Mouse (Mus musculus) small intestine, adult 2 months (tissue): ENCODE measurements around the gene Rnf123. TPM values are rescaled to one million over a fixed set of nuclear protein-coding genes. Genes with fewer than 3 reads are reported as not detected.

Experiments
- H3K27ac ChIP-seq: fragments of 200-500 bp; 2 replicates; pipeline ENCODE4 v1.5.1; 2012; ENCODE audit warnings: low read depth, low read length, control low read depth, inconsistent platforms; ENCODE audit not compliant: insufficient read depth
- H3K27me3 ChIP-seq: fragments of 200-500 bp; 2 replicates; pipeline ENCODE4 v1.6.1; 2012; ENCODE audit warnings: mild to moderate bottlenecking, moderate library complexity, low read length, inconsistent platforms; ENCODE audit not compliant: control insufficient read depth, insufficient read depth
- H3K36me3 ChIP-seq: fragments of 200-500 bp; 2 replicates; pipeline ENCODE4 v1.6.1; 2012; ENCODE audit warnings: mild to moderate bottlenecking, low read length, control low read depth, inconsistent platforms; ENCODE audit not compliant: control insufficient read depth, insufficient read depth
- H3K4me1 ChIP-seq: fragments of 200-500 bp; 2 replicates; pipeline ENCODE4 v1.6.1; 2012; ENCODE audit warnings: low read length, inconsistent platforms, mixed read lengths; ENCODE audit not compliant: control insufficient read depth, insufficient read depth, insufficient read length
- H3K4me3 ChIP-seq: fragments of 200-500 bp; 2 replicates; pipeline ENCODE4 v1.5.1; 2012; ENCODE audit warnings: low read depth, mild to moderate bottlenecking, control low read depth, inconsistent platforms, low read length, moderate library complexity
- CTCF ChIP-seq: fragments of 200-500 bp; IDR thresholded peaks from 2 replicates; pipeline ENCODE4 v1.5.1; 2012; ENCODE audit warnings: low read depth, mild to moderate bottlenecking, control low read depth, inconsistent platforms, low read length, moderate library complexity, mixed read lengths; ENCODE audit not compliant: insufficient replicate concordance, insufficient read length; ENCODE audit errors: extremely low read depth
- POLR2A ChIP-seq: fragments of 200-500 bp; IDR thresholded peaks from 2 replicates; pipeline ENCODE4 v1.6.1; 2012; ENCODE audit warnings: low read depth, mild to moderate bottlenecking, control low read depth, inconsistent platforms, low read length, moderate library complexity
- WGBS: fragments of 180-500 bp; shearing (Covaris S2); methylation state at CpG from one replicate; pipeline ENCODE4 v1.1.7; 2018; 5-methylcytosine and 5-hydroxymethylcytosine counted together
- polyA plus RNA-seq: library from polyadenylated mRNA; depleted of rRNA; stranded (reverse); fragments of >200 nt; gene quantifications from 2 replicates; pipeline ENCODE4 v1.2.3, GENCODE M21; 2012

Gene Rnf123
- polyA plus RNA-seq, 1 experiment, result 86.7 TPM

- Histone ChIP-seq H3K4me3 (peak overlapping the region; percentile 86), H3K36me3 (peaks cover 49% of the 10 kb centered on the region), H3K27me3 (no peaks in the 10 kb centered on the region), H3K4me1 (peaks cover 30% of the 10 kb centered on the region), H3K27ac (peak overlapping the region; percentile 97)
- 15% methylated on average over 15 of the region's 15 CpGs for WGBS
- no peak for TF ChIP-seq POLR2A
- no peak for TF ChIP-seq CTCF
These were observed 33.4 kb downstream of the Rnf123 start for GRCm38 (mm10) chr9:108049561-108050251.

DNA sequence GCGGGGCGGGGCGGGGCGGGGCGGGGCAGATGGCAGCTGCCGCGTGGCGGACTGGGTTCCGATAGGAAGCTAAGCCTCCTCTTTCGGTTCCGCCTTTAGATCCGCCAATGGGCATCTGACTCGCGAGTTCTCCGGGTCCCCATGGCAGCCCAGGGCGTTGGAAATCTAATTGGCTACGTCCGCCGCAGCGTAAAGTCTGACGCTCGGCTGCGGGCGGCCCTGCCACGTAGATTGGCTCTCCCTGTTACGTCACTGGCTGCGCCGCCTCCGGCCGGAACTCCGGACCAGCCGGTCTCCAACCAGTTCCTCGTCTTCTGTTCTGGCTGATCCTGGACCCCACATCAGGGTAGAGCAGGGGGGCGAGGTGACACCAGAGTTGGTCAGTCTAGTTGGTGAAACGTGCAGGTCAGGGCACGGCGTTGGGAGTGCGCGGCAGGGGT lies 34.1 kb downstream of the Rnf123 start, which contains the start of gene Gmppb:
Gene Gmppb, plus strand, starts transcription at position 227 of the 440 bp plus-strand sequence.
- TF ChIP-seq CTCF (no peak), POLR2A (peak; percentile 86)
- under 1% methylated on average over 37 of the region's 39 CpGs for WGBS
- H3K4me3 ChIP-seq, result peak within 1 kb of the TSS; percentile 86
- peaks cover 46% of the 10 kb centered on the region for H3K36me3 ChIP-seq
- H3K27ac ChIP-seq, result peak within 1 kb of the TSS; percentile 97
- peaks cover 23% of the 10 kb centered on the region for H3K4me1 ChIP-seq
- no peaks in the 10 kb centered on the region for H3K27me3 ChIP-seq

DNA sequence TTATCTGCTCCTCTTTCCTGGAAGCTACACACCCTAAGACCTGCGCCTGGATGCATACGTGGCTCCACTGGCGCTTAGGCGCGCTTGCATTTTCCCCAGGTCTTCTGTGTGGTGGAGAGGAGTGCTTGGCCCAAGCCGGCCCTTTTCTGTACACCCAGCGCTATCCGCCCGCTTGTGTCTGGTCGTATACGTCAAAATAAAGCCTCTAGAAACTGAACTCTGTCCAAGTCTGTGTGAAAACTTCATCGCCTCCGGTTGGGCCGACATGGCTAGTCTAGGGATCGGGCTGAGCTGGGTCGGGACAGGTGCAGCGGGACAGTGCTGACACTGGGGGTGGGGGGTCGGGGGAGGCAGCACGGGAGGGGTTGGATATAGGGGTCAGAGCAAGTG lies 34.6 kb downstream of the Rnf123 start:
- H3K36me3 ChIP-seq, result peaks cover 46% of the 10 kb centered on the region
- 2% methylated on average over 19 of the region's 19 CpGs for WGBS

GRCm38 (mm10) chr9:108047601-108048565 lies 35.3 kb downstream of the Rnf123 start:
- Histone ChIP-seq H3K4me1 (peaks cover 15% of the 10 kb centered on the region), H3K27me3 (no peaks in the 10 kb centered on the region), H3K27ac (peak overlapping the region; percentile 90), H3K4me3 (peak overlapping the region; percentile 62), H3K36me3 (peaks cover 47% of the 10 kb centered on the region)
- WGBS, result 34% methylated on average over 17 of the region's 17 CpGs
- no peak for TF ChIP-seq CTCF
- TF ChIP-seq POLR2A, result no peak

More for the DNA sequence above, 34.6 kb downstream of the Rnf123 start:
- Histone ChIP-seq H3K27me3 (no peaks in the 10 kb centered on the region), H3K27ac (peak overlapping the region; percentile 90), H3K4me1 (peaks cover 21% of the 10 kb centered on the region), H3K4me3 (peak overlapping the region; percentile 62)
- TF ChIP-seq CTCF, result no peak
- TF ChIP-seq POLR2A, result no peak

GRCm38 (mm10) chr9:108046582-108046981 lies 36.6 kb downstream of the Rnf123 start:
- 92% methylated on average over 4 of the region's 4 CpGs for WGBS
- Histone ChIP-seq H3K4me3 (no peak overlapping the region), H3K4me1 (peaks cover 15% of the 10 kb centered on the region), H3K27me3 (no peaks in the 10 kb centered on the region), H3K27ac (no peak overlapping the region), H3K36me3 (peaks cover 40% of the 10 kb centered on the region)
- no peak for TF ChIP-seq CTCF
- no peak for TF ChIP-seq POLR2A

GRCm38 (mm10) chr9:108044751-108045492 lies 38.2 kb downstream of the Rnf123 start:
- TF ChIP-seq POLR2A (no peak), CTCF (no peak)
- no peaks in the 10 kb centered on the region for H3K27me3 ChIP-seq
- H3K36me3 ChIP-seq, result peaks cover 36% of the 10 kb centered on the region
- peaks cover 13% of the 10 kb centered on the region for H3K4me1 ChIP-seq
- no peak overlapping the region for H3K4me3 ChIP-seq
- 92% methylated on average over 8 of the region's 8 CpGs for whole genome bisulfite sequencing
- no peak overlapping the region for H3K27ac ChIP-seq
